Mouse (Mus musculus): ENCODE measurements around the gene Myo19.

Myo19 gene

GRCm38 (mm10) chr11:84886767-84887511 is 7.0 kb downstream of the Myo19 start:
- no peak for DNase-seq

DNA sequence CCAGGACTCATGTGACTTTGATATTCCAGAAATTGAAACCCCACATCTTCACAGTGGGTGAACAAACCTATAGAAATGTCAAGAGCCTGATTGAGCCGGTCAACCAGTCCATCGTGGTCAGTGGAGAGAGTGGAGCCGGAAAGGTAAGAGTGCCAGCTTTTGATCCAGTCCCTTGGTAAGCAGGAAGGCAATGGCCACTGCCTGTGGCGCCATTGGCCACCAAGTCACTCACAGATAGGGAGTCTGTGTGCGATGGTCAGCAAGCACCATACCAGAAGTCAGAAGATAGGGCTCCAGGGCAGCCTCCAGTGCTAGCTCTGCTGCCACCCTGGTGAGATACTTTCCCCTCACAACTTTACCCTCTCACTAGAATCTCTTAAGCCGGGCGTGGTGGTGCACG is 8.1 kb downstream of the Myo19 start:
- no peak for DNase-seq

DNA sequence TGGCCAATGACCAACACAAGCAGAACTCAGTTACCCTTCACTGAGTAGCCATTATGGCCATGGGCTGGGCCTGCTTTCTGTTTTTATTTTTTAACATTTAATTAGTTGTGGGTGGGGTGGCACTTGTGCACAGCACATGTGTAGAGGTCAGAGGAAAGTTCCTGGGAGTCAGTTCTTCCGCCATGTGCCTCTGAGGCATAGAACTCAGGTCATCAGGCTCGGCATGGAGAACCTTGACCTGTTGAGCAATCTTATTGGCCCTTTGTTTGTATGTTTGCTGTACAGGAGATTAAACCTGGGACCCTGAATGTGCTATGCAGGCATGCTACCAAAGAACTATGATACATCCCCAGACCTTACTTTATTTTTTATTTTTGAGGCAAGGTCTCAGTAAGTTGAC is 9.5 kb downstream of the Myo19 start:
- DNase-seq = no peak

GRCm38 (mm10) chr11:84891705-84892104 is 11.8 kb downstream of the Myo19 start:
- DNase-seq = no peak

GRCm38 (mm10) chr11:84893113-84893512 is 13.2 kb downstream of the Myo19 start:
- no peak for DNase-seq

DNA sequence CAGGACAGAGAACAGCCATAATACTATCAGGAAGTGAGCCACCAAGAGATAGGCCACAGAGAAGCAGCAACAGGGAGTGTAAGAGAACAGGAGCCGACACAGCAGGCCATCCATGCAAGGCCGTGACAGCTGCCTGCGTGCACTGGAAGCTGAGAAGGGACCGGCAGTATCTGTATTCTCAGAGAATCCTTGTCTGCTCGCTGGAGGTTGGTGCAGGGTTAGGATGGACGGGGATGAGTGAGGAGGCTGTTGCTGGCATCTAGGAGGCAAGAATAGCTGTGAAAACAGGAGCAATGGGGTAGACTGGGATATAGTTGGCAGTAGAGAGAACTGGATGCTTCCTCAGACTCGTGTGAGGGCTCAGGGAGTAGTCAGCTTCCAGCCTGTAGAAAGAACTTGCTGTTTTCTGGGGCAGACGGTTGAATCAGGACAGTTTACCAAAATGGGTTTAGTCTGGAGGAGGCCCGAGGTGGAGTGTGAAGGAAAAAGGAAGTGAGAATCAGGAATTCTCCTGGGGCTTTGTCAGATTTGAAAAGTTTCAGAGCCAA is 24.7 kb downstream of the Myo19 start:
- no peak for DNase-seq

DNA sequence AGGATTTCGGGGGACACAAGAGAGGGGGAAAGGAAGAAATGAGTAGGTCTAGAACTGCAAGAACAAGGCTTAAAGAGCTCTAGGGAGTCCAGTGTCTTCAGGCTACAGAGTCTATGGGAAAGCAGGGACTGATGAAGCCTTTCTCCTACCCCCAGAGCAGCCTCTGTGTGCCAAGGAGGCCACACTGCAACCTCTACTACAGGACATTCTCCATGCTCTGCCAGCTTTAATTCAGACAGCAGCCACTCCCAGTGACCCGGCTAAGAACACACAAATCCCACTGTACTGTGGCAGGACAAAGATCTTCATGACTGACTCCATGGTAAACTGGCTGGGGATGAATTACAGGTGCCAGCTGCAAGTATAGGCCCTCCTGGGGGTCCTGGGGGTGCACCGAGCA is 27.1 kb downstream of the Myo19 start:
- DNase-seq = no peak

DNA sequence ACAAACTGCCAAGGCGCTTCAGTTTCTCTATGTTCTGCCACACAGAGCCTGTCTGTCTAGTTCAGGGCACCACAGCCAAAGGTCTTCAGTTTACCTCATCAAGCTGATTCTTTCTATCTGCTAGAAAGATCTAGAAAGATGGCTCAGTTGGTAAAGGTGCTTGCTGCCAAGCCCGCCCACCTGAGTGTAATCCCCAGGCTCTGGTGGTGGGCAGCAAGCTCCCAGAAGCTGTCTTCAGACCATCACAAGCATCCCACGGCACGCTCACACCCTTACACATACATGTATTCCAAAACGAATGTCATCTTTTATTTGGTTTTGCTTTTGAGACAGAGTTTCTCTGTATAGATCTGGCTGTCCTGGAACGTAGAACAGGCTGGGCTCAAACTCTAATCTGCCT is 28.5 kb downstream of the Myo19 start:
- DNase-seq = no peak

GRCm38 (mm10) chr11:84910411-84910810 is 30.5 kb downstream of the Myo19 start:
- DNase-seq = no peak

DNA sequence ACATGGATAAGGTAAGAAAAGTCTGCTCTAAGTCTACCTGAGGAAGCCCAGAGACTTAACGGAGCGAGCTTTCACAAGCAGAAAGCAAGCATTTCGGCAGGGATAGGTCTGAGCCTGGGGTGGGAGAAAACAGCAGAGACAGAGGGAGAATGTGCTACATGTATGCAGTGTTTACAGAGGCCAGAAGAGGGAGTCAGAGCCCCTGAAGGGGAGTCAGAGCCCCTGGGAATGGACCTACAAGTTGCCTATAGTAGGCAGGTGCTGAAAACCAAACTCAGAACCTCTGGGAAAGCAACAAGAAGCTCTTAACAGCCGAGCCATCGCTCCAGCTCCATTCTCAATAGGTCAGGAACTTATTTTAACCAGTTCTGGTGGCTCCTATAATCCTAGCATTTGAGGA is 34.7 kb downstream of the Myo19 start:
- peak; percentile 7 for DNase-seq

DNA sequence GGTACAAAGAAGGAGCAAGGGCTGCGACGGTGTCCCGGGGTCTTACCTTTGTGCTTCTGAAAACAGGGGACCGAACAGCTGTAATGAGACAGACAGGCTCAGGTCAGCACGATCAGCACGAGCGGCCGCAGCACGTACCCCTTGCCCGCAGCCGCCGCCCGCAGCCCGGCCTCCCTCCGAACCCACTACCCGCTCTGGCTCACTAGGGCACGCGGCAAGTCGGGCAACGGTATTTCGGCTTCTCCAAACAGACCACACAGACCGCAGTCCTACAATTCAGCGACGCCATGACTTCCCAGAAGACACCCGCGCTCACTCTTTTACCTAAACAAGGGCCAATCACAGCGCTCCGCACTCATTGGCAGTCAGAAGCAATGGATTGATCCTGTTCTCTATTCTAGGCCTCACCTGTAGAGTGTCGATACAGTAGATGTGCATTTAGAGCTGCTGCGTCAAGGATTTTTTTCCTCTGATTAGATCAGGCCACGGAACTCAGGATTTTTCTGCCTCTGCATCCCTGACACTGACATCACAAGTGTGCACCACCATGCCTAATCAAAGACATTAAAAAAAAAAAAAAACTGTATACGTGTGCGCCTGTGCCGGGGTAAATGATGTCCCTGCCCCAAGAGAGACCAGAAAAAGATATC is 36.2 kb downstream of the Myo19 start, which contains the start of gene Znhit3:
Znhit3 (minus strand) TSS at position 314 of the 650 bp plus-strand sequence.
- peak; percentile 94 for DNase-seq

GRCm38 (mm10) chr11:84916703-84917300 is 36.9 kb downstream of the Myo19 start:
- DNase-seq = peak; percentile 9

DNA sequence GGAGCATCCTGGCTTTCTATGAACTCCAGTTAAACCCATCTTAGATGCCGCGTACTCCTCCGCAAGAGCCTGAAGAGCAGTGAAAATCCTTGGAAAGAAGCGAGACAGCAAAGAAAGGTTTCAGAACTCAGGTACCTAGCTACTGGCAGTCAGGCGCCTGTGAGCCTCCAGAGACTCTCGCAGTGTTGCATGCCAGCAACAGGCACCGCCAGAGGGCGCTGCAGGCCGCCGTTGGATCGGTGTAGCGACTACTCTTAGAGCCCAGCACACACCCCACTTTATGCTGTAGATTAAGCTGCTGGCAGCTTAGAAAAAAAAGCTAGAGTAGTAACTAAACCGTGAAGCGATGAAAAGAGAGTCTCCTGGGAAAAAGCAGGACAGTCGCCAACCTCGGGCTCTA is 38.5 kb downstream of the Myo19 start:
- DNase-seq = peak; percentile 90

- peak; percentile 54 for DNase-seq
Observed at GRCm38 (mm10) chr11:84919276-84919675, 39.3 kb downstream of the Myo19 start.

- no peak for DNase-seq
Observed at GRCm38 (mm10) chr11:84919951-84920350, 40.0 kb downstream of the Myo19 start.

- no peak for DNase-seq
Observed at GRCm38 (mm10) chr11:84920981-84921380, 41.0 kb downstream of the Myo19 start.

DNA sequence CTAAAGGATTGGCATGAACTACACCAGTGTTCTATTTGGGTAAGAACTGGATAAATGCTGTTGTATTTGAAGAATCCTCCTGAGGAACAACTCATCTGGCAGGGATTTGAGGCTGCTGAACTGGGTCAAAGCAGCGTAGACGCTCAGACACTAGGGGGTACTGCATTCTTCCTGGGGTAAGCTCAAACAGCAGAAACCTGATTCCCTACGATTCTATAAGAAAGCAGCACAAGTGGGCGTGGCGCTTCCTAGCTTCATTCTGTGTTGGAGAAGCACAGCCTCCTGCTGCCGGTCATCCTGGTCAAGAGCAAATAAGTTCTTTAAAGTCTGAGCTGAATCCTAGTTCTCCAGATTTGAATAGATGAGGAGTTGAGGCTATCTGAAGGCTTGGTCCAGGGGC is 52.3 kb downstream of the Myo19 start:
- DNase-seq = peak; percentile 41

- no peak for DNase-seq
Observed at GRCm38 (mm10) chr11:84939508-84940053, 59.6 kb downstream of the Myo19 start.

- no peak for DNase-seq
Observed at GRCm38 (mm10) chr11:84940140-84940539, 60.2 kb downstream of the Myo19 start.

GRCm38 (mm10) chr11:84943948-84944347 is 64.0 kb downstream of the Myo19 start:
- DNase-seq = peak; percentile 88

GRCm38 (mm10) chr11:84944639-84945435 is 64.9 kb downstream of the Myo19 start:
- peak; percentile 49 for DNase-seq

DNA sequence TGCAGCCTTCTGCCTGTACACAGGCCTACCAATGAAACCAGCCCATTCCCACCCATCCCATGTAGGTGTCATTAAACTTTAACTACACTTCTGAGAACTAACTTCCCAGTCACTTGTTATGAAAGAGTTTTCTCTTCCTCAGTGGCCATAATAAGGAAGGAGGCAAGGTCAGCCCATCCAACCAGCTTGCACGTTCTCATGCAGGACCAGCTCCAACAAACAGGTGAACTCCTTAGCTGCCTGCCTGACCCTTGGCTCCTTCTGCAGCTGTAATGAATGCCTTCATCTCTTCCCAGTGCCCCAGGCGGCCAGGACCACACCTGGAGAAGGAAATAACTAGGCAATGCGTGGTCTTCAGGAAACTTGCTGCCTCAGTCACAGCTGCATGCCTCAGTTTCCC is 65.9 kb downstream of the Myo19 start:
- DNase-seq = no peak

- no peak for DNase-seq
Observed at GRCm38 (mm10) chr11:84947206-84947605, 67.3 kb downstream of the Myo19 start.

Data from embryo, embryonic 11 days (tissue).